Mouse (Mus musculus) ZHBTc4 (cell line): ENCODE data around the gene Ank2.

Experiments used
- DNase-seq: peaks from one replicate; pipeline ENCODE4 v3.0.0-alpha.2; 2011; ENCODE audit warnings: low read depth, low spot score

Ank2 gene

DNA sequence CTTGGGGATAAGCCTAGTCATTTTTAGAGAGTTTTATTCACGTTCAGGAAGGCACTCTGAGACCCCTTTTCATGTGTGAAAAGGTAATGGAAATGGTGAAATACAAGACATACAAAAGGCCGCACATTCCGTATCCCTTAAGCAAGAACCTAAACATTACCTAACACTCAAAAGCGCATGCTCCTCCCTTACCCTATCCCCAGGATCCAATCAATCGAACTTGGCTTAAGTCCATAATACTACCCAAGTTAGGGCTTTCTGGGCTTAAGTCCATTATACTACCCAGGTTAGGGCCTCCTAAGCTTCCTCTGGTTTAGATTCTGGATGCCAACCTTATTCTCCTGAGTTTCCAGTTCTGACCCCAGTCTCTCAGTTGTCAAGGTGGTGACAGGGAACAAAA, 516.3 kb downstream of the Ank2 start:
- DNase-seq, result no peak

- no peak for DNase-seq
Measured at GRCm38 (mm10) chr3:126981163-126981562, 518.0 kb downstream of the Ank2 start.

DNA sequence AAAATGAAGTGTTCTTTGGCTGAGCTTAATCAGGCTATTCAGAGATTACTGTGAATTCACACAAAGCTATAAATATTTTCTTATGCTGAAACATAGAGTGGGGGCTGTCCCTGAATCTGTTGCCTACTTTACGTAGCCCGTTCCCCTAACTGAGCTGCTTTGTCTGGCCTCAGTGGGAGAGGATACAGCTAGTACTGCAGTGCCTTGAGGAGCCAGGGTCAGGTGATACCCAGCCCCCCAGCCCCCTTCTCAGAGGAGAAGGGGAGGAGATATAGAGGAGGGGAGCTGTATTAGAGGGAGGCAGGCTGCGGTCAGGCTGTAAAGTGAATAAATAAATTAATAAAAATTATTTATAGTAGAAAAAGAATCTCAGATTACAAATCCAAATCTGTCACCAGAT, 519.5 kb downstream of the Ank2 start:
- DNase-seq, result no peak

DNA sequence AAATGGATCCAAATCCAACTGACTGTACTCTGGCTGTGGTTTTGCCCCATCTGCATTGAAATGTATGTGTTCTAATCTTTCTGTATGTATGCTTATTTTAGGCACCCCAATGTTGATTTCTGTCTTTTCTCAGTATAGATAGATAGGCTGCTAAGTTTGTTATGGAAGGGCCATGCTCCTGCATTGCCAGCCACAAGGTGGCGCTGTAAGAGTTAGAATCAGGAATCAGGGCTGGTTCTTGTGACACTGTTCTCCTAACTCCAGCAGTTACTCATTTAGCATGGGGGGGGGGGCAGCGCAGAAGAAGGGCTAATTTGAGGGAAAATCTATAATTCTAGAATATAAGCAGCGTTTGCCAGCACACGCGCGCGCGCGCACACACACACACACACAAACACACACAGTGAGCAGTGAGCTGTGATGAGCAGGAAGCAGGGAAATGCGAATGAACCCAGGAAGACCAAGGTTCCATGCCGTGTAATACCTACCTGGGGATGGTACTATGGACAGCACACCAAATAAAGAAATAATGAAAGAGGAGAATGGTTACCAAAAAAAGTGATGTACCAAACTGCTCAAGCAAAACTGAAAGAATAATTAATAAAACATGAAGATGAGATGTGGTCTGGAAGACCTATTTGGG, 520.3 kb downstream of the Ank2 start:
- peak; percentile 65 for DNase-seq

DNA sequence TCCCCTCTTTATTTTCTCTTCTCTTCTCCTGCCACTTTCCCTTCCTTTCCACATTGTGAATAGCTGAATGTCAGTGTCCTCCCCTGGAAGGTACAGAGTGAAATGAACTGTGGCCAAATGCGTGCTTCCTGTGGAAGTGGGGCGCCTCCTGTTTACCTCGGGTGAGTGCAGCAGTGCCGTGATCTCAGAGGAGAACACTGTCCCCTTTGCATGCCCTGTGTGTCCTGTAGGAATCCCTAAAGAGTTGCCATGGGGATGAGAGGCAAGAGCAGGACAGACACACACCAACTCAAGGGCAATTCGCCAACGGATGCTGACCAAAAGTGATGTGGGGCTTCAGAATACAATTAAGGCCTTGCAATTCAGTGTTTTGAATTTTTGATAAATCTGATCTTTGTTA, 521.8 kb downstream of the Ank2 start:
- DNase-seq, result no peak

- DNase-seq, result no peak
Measured at GRCm38 (mm10) chr3:126976793-126977192, 522.4 kb downstream of the Ank2 start.

DNA sequence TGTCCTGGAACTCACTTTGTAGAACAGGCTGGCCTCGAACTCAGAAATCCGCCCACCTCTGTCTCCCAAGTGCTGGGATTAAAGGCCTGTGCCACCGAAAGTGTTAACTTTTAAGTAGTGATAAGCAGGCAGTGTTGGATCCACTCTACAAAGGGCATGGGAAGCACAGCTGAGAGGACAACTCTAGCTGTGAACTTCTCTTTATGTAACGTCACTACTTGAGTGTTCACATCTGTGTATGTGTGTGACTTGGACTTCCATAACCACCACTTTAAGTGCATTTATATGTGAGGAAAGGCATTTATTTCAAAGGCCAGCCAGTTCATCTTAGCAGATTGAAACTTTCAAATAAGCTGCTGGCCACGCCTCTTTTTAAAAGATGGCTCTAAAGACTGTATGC, 523.7 kb downstream of the Ank2 start:
- DNase-seq, result no peak

- no peak for DNase-seq
Measured at GRCm38 (mm10) chr3:126973551-126973950, 525.6 kb downstream of the Ank2 start.

- DNase-seq, result no peak
Measured at GRCm38 (mm10) chr3:126971531-126971930, 527.6 kb downstream of the Ank2 start.

DNA sequence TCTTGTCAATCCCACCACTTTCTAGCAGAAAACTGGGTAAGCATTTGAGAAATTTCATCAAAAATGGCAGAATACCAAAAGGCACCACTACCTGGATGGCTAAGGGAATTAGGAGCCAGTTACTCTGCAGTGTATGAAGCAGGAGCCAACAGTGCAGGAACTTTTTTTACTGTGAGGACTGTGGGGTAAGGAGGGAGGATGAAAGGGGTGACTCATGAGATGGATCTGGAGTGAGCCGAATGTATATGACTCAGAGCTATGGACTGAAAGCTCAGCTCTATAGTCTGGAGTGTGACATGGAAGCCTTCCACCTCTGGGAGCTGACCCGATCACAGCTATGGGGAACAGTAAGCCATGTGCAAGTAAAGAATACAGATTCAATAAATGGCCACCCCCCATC, 530.4 kb downstream of the Ank2 start:
- no peak for DNase-seq

DNA sequence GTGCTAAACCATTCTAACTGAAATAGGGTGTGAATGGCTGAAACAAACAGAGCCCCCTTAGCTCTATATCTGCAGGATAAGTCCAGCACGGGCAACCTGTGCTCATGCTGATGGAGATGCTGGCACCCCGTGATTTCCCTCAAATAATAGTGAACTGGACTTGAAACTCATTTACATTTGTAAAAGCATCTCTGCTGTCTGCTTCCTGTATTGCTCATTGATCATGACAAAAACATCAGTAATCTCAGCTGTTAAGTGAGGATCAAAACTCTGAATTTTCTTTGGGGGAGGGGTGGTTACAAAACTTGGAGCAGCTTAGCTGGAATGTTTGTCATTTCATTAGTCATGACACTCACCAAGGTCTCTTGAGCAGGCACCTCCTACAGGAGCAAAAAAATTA, 533.4 kb downstream of the Ank2 start:
- no peak for DNase-seq

GRCm38 (mm10) chr3:126962326-126962725, 536.8 kb downstream of the Ank2 start:
- no peak for DNase-seq

DNA sequence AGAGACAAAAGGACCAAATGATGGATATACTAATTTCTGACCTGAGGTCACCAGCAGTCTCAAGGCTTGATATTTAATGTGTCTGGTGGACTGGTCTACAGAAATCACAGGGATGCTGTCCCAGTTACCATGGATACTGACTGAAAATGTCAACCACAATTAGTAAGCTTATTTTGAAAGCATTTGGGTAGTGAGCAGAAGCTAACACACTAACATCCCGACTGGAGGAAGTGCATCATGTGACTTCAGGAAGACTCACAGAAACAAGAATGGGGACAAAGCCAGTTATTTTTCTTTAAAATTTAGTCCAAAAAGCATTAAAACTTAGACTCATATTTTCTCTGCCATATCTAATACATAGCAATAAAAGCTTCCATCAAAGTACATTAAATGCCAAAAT, 546.5 kb downstream of the Ank2 start:
- no peak for DNase-seq

- DNase-seq, result no peak
Measured at GRCm38 (mm10) chr3:126946591-126946990, 552.6 kb downstream of the Ank2 start.

DNA sequence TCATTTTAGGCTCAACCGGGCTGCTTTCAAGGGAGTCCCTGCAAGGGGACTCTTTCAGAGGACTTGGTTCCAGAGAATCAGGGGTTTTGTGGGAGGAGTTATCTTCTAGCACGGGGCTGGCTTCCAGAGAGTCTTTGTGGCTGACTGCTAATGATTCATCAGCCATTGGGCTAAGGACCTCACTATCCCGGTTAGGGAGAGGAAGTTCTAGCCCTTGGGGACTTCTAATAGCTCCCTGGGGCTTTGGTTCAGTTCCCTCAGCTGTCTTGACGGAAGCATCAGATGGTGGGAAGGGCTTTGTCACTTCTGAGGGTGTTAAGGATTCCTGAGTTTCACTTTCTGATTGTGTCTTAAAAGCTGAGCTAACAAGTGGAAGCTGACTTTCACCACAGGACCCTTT, 554.3 kb downstream of the Ank2 start:
- no peak for DNase-seq

DNA sequence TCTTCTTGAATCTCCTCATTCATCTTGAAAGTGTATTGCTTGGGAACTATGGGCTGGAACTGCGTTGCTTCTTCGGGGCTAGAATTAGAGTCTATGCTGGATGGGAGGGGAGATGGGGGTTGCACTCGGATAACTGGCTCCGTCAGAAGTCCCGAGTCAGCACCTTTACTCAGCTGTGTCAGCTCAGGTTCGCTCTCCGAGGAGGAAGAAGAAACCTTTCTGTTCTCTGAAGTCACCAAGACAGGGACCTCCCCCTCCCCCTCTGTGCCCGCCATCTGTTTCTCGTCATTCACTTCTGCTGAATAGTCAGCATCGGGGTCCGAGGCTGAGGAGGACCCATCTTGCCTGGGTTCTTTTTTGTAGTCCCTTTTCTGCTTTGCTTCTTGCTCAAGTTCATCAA, 555.1 kb downstream of the Ank2 start:
- DNase-seq, result no peak

DNA sequence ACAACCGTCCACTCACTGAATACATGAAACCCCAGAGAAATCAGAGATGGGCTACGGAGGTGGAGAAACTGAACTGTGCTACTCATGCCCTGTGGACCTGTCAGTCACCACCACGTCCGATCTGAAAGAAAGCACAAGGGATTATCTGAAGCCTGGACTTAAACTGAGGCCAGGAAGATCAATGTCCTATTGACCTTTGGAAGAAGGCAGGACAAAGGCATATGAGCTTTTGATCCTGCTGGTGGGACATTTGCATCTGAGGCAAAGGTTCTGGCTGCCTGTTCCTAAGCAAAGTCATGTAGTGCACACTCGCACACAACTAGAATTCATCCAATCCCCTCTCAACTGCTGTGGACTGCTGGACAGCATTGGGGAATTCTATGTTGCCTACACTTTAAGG, 558.7 kb downstream of the Ank2 start:
- DNase-seq, result no peak

DNA sequence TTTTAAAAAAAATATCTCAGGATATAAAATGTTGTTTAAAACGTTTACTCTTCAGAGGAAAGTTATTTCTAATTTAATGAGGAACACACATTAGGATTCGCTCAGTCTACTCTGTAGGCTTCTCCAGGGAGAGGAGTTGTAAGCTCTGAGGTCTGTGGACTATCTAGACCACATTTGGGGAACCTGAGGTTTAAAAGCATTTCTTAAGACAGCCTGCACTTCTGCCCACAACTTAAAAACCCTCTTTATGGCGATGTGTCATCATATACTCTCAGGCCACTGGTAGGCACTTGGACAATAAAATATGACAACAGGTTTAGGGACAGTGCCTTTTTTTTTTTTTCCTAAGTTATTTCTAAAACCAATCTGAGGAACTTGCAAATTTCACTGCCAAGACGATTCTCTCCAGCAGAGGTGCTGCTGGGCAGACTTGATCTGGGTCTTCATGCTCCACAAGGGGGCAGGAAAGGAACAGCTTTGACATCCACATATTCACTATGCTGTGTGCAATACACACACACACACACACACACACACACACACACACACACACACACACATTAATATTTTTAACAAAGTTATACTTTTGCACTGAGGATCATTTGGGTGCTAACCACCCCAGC, 567.2 kb downstream of the Ank2 start:
- peak; percentile 44 for DNase-seq

- DNase-seq, result no peak
Measured at GRCm38 (mm10) chr3:126923575-126924382, 575.4 kb downstream of the Ank2 start.

DNA sequence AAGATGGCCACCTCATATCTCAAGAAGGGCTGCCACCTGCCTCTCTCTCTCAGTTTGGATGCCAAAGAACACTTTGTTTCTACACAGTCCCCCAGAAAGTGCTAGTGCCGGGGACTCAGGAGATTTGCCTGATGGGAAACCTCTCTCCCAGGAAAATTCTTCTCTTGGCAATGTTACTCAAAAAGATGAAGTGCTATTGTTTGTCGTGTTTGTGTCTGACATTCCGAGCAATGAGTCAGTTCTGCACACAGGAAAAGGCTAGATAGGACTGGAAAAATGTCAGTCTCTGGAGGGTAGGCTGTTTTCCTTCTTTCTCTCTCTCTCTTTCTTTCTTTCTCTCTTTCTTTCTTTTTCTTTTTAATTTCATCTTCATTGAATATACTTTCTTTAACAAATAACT, 577.2 kb downstream of the Ank2 start:
- no peak for DNase-seq

GRCm38 (mm10) chr3:126920296-126920695, 578.9 kb downstream of the Ank2 start:
- DNase-seq, result no peak

GRCm38 (mm10) chr3:126918805-126919473, 580.2 kb downstream of the Ank2 start:
- no peak for DNase-seq
